Mouse (Mus musculus) lung, postnatal 4 days (tissue): ENCODE results near the gene Mpv17.

Experiments used
- DNase-seq, 2 experiments: peaks; one replicate each; pipeline ENCODE4 v3.0.0; 2021

Mpv17 gene

GRCm38 (mm10) chr5:31095711-31096480 is 58.2 kb downstream of the Mpv17 start:
- DNase-seq, result no peak

GRCm38 (mm10) chr5:31094799-31095691 is 59.0 kb downstream of the Mpv17 start:
- DNase-seq, result peak; percentile 85 to 88

- DNase-seq, result no peak
Measured at GRCm38 (mm10) chr5:31094100-31094798, 59.8 kb downstream of the Mpv17 start.

DNA sequence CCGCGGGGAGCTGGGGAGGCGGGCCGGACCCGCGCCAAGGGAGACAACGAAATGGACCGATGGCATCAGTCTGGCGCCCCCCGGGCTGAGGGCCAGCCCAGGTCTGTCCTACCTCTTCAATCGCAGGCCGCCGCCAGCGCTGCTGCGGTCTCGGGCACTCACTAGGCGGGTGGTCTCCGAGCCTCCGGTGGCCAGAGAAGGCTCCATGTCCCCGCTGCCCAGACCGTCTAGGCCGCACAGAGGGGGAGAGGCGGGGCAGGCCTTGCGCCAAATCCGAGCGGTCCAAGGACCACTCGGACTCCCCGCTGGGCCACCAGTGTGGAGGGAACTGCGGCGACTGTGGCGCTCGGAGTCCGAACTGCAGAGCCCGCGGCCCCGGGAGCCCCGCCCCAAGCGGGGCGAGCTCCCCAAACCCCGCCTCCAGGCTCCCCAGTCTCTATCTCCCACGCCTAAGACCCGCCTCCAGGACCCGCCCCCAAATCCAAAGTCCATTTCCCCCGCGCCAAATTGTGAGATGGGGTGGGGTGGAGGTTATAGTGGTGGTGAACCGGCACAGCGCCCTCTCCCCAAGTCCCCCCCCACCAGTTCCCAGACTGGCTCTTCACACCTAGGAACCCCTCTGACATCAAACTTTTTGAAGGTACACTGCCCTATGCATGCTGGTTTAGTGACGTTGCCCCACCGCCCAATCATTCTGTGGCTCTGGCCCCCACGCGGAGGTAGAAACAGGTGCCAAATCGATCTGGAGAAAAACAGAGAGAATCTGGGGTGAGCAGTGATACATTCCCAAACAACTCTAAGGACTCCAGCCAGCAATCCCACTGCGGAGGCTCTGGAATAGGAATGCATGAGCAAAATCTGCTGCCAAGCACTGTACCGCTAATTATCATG is 60.7 kb downstream of the Mpv17 start:
- DNase-seq, result peak; percentile 48

- DNase-seq, result no peak
Measured at GRCm38 (mm10) chr5:31092231-31092975, 61.6 kb downstream of the Mpv17 start.
